Mouse (Mus musculus) E14TG2a.4 (cell line): ENCODE data around the gene Med20.

Experiments
- CTCF ChIP-seq: conservative IDR thresholded peaks from 2 replicates; pipeline ENCODE4 v1.5.1; 2014; ENCODE audit warnings: low read length
- NANOG ChIP-seq: IDR thresholded peaks from 2 replicates; pipeline ENCODE4 v1.6.1; 2014; ENCODE audit warnings: borderline replicate concordance, low read length, mixed read lengths
- POU5F1 ChIP-seq: IDR thresholded peaks from 2 replicates; pipeline ENCODE4 v1.6.1; 2014; ENCODE audit warnings: low read length, borderline replicate concordance

DNA sequence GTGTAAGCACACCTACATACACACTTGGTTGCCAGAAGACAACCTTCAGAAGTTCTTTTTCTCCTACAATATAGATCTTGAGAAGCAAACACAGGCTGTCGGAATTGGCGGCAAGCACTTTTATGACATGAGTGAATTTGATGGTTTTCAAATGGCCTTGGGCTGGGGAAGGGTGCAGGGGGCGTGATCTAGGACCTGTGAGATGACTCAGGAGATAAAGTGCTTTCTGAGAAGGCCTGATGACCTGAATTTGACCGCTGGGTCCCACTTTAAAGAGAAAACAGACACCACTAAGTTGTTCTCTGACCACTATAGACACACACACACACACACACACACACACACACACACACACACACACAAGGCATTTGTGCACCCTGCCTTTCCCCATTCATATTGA lies 30.4 kb upstream of the Med20 start:
- TF ChIP-seq CTCF (no peak), POU5F1 (no peak), NANOG (no peak)
